Mouse (Mus musculus) left cerebral cortex, adult 18-20 months (tissue): Measurements from ENCODE around the gene Gm43738. TPM values are rescaled to one million over a fixed set of nuclear protein-coding genes. Genes with fewer than 3 reads are reported as not detected.
"Not testable (repeated sequence)": the region's sequence is repeated elsewhere in the genome, so short reads cannot be mapped to it uniquely, and the experiment has no call there.

Experiments
- DNase-seq, 2 experiments: peaks; one replicate each; pipeline ENCODE4 v3.0.0; 2021 to 2022; ENCODE audit warnings: low spot score in 2 of 2, mixed read lengths in 1 of 2
- total RNA-seq, 2 experiments: library from RNA; stranded (reverse); gene quantifications; 2 replicates each; pipeline ENCODE4 v1.2.3; 2021

The Gm43738 gene
- total RNA-seq, 2 experiments from 2014 or later: not detected

GRCm38 (mm10) chr3:89102495-89103290 lies 1.8 kb upstream of the Gm43738 start:
- DNase-seq: no peak

- DNase-seq: peak; percentile 94 to 97
Measured at GRCm38 (mm10) chr3:89101812-89102494, 1.1 kb upstream of the Gm43738 start, which contains the start of gene Fdps. Fdps (minus strand) TSS chr3:89101959.

GRCm38 (mm10) chr3:89101459-89101811 lies 536 bp upstream of the Gm43738 start:
- peak; percentile 50 to 52 for DNase-seq

- no peak for DNase-seq
Measured at GRCm38 (mm10) chr3:89094021-89094420, 6.9 kb downstream of the Gm43738 start.

- DNase-seq: peak; percentile 93 to 95
Measured at GRCm38 (mm10) chr3:89093175-89093574, 7.7 kb downstream of the Gm43738 start, which contains the start of gene Rusc1. Rusc1 (minus strand) TSS chr3:89093311.

- no peak for DNase-seq
Measured at GRCm38 (mm10) chr3:89092509-89093090, 8.3 kb downstream of the Gm43738 start.

- DNase-seq: no peak
Measured at GRCm38 (mm10) chr3:89091811-89092508, 8.9 kb downstream of the Gm43738 start.

GRCm38 (mm10) chr3:89090694-89091655 lies 9.9 kb downstream of the Gm43738 start:
- peak; percentile 82 to 86 for DNase-seq

- DNase-seq: peak; percentile 85 to 90
Measured at GRCm38 (mm10) chr3:89089882-89090591, 10.9 kb downstream of the Gm43738 start.

- no peak for DNase-seq
Measured at GRCm38 (mm10) chr3:89088974-89089373, 11.9 kb downstream of the Gm43738 start.

- peak; percentile 78 to 87 for DNase-seq
Measured at GRCm38 (mm10) chr3:89087338-89088110, 13.4 kb downstream of the Gm43738 start.

GRCm38 (mm10) chr3:89084654-89085190 lies 16.2 kb downstream of the Gm43738 start:
- DNase-seq: no peak

- DNase-seq: no peak
Measured at GRCm38 (mm10) chr3:89084133-89084532, 16.8 kb downstream of the Gm43738 start.

- not testable (repeated sequence) for DNase-seq
Measured at GRCm38 (mm10) chr3:89082287-89082686, 18.6 kb downstream of the Gm43738 start.

- no peak for DNase-seq
Measured at GRCm38 (mm10) chr3:89077383-89077782, 23.5 kb downstream of the Gm43738 start.

GRCm38 (mm10) chr3:89067265-89067664 lies 33.6 kb downstream of the Gm43738 start:
- no peak for DNase-seq

- DNase-seq: no peak
Measured at GRCm38 (mm10) chr3:89061696-89062095, 39.2 kb downstream of the Gm43738 start.

- peak in 1 of 2 experiments; percentile 26 for DNase-seq
Measured at GRCm38 (mm10) chr3:89058783-89059182, 42.1 kb downstream of the Gm43738 start.
